In the genomic region with DNA sequence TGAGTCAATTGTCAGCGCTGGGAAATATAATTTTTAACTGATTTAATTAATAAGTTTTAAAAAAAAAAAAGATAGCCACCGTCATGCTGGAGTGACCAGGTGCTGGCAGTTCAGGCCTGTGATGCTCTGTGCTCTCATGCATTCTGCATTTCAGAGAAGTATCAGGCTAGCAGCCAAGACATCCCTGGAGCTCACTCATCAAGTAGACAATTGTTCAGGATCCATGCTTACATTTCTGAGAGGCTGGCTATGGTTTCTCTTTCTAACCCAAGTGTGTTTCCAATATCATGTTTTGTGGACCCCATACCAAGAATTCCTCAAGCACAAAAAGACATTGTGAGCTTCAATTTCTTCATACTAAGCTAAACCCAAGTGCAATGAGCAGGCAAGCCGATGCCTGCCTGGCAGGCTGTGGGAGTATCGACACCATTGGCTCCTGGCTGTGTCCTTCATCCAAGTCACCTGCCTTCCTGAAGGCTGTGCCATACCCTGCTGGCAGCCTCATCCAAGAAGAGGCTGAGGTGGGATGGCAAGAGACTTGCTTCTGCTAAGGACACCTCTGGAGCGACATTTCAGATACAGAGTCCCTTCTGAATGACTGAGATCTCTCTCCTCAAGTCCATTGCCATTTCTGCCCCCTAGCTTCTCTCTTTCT, we compare ENCODE assay signal across 14 mouse cellular contexts.
"Had no signal": no experiment of that assay in that cellular context is flagged by ENCODE, and none has a peak within 500 bp of the region (broad histone marks: within the 10 kb centered on the region; RNA-seq: fewer than 3 reads in every experiment).

No protein-coding gene starts in this region.

- H3K4me3 ChIP-seq: limb, embryonic 12.5 days; liver, embryonic 13.5 days; lung, embryonic 15.5 days; megakaryocyte, embryonic 14.5 days; midbrain, embryonic 12.5 days had no signal

- H3K4me2 ChIP-seq: limb, embryonic 12.5 days; liver, embryonic 13.5 days; lung, embryonic 15.5 days; midbrain, embryonic 12.5 days had no signal

- H3K4me1 ChIP-seq: limb, embryonic 12.5 days; liver, embryonic 13.5 days; lung, embryonic 15.5 days had no signal

- ATAC-seq: liver, postnatal 0 days; midbrain, embryonic 16.5 days had no signal

- H3K9ac ChIP-seq: limb, embryonic 12.5 days; liver, embryonic 13.5 days; liver, postnatal 0 days; lung, embryonic 15.5 days; midbrain, embryonic 12.5 days had no signal

- H3K27ac ChIP-seq: limb, embryonic 12.5 days; liver, embryonic 13.5 days; lung, embryonic 15.5 days; macrophage; midbrain, embryonic 12.5 days; stomach, postnatal 0 days had no signal

- H3K36me3 ChIP-seq: limb, embryonic 12.5 days; liver, embryonic 13.5 days; lung, embryonic 15.5 days; midbrain, embryonic 12.5 days had no signal

- H3K27me3 ChIP-seq: limb, embryonic 12.5 days; liver, embryonic 13.5 days; lung, embryonic 15.5 days had no signal

- DNase-seq: kidney, postnatal 10 days; liver; liver, embryonic 13.5 days; liver, postnatal 0 days; lung, postnatal 14 days; thymus, adult 18-20 months; thymus, postnatal 14 days had no signal

- H3K9me3 ChIP-seq: limb, embryonic 12.5 days; liver, embryonic 13.5 days; lung, embryonic 15.5 days; megakaryocyte, embryonic 14.5 days had no signal
